Mouse (Mus musculus) embryo, embryonic 9.5 days (tissue): ENCODE measurements around the gene A1cf.

Source experiments
- DNase-seq: peaks from one replicate; pipeline ENCODE4 v3.0.0-alpha.2; 2017; ENCODE audit errors: extremely low spot score

Gene A1cf

GRCm38 (mm10) chr19:31868521-31868920 lies at the start of gene A1cf:
Gene A1cf (plus strand): TSS chr19:31868764.
- no peak for DNase-seq

GRCm38 (mm10) chr19:31834250-31834649 lies 34.3 kb upstream of the A1cf start:
- no peak for DNase-seq

- no peak for DNase-seq
Measured at GRCm38 (mm10) chr19:31861909-31862308, 6.7 kb upstream of the A1cf start.

- DNase-seq: no peak
Measured at GRCm38 (mm10) chr19:31862512-31863249, 5.9 kb upstream of the A1cf start.

GRCm38 (mm10) chr19:31865451-31865850 lies 3.1 kb upstream of the A1cf start:
- no peak for DNase-seq

GRCm38 (mm10) chr19:31868076-31868475 lies 488 bp upstream of the A1cf start:
- no peak for DNase-seq

- no peak for DNase-seq
Measured at GRCm38 (mm10) chr19:31868971-31869370, 407 bp downstream of the A1cf start.

GRCm38 (mm10) chr19:31871377-31871776 lies 2.8 kb downstream of the A1cf start:
- no peak for DNase-seq

- DNase-seq: no peak
Measured at GRCm38 (mm10) chr19:31877968-31878367, 9.4 kb downstream of the A1cf start.

GRCm38 (mm10) chr19:31884594-31884993 lies 16.0 kb downstream of the A1cf start:
- DNase-seq: no peak

- DNase-seq: no peak
Measured at GRCm38 (mm10) chr19:31887275-31887674, 18.7 kb downstream of the A1cf start.

GRCm38 (mm10) chr19:31889988-31890387 lies 21.4 kb downstream of the A1cf start:
- no peak for DNase-seq

GRCm38 (mm10) chr19:31891001-31891893 lies 22.7 kb downstream of the A1cf start:
- no peak for DNase-seq

GRCm38 (mm10) chr19:31895971-31896370 lies 27.4 kb downstream of the A1cf start:
- no peak for DNase-seq

GRCm38 (mm10) chr19:31896711-31897110 lies 28.1 kb downstream of the A1cf start:
- no peak for DNase-seq

GRCm38 (mm10) chr19:31905671-31906070 lies 37.1 kb downstream of the A1cf start:
- peak; percentile 25 for DNase-seq

GRCm38 (mm10) chr19:31910423-31910822 lies 41.9 kb downstream of the A1cf start:
- DNase-seq: no peak

GRCm38 (mm10) chr19:31913946-31914345 lies 45.4 kb downstream of the A1cf start:
- DNase-seq: no peak

- DNase-seq: no peak
Measured at GRCm38 (mm10) chr19:31920357-31920756, 51.8 kb downstream of the A1cf start.

- DNase-seq: no peak
Measured at GRCm38 (mm10) chr19:31921852-31922251, 53.3 kb downstream of the A1cf start.

GRCm38 (mm10) chr19:31923615-31924352 lies 55.2 kb downstream of the A1cf start:
- no peak for DNase-seq

GRCm38 (mm10) chr19:31950793-31951489 lies 82.4 kb downstream of the A1cf start:
- no peak for DNase-seq
